Mouse (Mus musculus) splenic B cell, adult 2 months (primary cell): ENCODE results near the gene Ccn2.
"Not testable (repeated sequence)": the region's sequence is repeated elsewhere in the genome, so short reads cannot be mapped to it uniquely, and the experiment has no call there.

ENCODE experiments used
- DNase-seq: peaks from one replicate; pipeline ENCODE4 v3.0.0-alpha.2; 2011; ENCODE audit warnings: low read depth, low spot score
- H3K27me3 ChIP-seq: 2 replicates; pipeline ENCODE4 v1.6.1; 2012; ENCODE audit warnings: mild to moderate bottlenecking, low read length, moderate library complexity, mixed read lengths; ENCODE audit not compliant: control insufficient read depth, poor library complexity, insufficient read depth, severe bottlenecking
- H3K36me3 ChIP-seq: 2 replicates; pipeline ENCODE4 v1.6.1; 2012; ENCODE audit warnings: mild to moderate bottlenecking, low read length, moderate library complexity, mixed read lengths; ENCODE audit not compliant: control insufficient read depth, poor library complexity, insufficient read depth, severe bottlenecking

Gene Ccn2

DNA sequence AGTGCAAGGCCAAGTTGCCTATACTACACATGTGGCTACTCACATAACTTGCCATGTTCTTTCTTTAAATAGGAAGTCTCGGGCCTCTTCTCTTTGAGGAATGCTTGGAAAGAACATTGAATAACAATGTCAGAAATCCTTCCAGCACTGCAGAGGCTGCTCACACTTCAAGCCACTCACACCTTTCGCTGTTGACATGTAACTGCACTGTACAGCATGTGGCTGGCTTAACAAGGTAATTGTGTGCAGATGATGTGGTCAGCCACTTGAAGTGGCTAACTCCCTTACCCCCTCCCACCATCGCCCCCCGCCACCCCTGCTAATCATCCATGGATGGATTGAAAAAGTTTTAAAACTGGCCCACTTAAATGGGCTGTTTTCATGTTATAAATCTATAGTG, 1.7 kb upstream of the Ccn2 start:
- DNase-seq = no peak
- Histone ChIP-seq H3K27me3 (no peaks in the 10 kb centered on the region), H3K36me3 (no peaks in the 10 kb centered on the region)

DNA sequence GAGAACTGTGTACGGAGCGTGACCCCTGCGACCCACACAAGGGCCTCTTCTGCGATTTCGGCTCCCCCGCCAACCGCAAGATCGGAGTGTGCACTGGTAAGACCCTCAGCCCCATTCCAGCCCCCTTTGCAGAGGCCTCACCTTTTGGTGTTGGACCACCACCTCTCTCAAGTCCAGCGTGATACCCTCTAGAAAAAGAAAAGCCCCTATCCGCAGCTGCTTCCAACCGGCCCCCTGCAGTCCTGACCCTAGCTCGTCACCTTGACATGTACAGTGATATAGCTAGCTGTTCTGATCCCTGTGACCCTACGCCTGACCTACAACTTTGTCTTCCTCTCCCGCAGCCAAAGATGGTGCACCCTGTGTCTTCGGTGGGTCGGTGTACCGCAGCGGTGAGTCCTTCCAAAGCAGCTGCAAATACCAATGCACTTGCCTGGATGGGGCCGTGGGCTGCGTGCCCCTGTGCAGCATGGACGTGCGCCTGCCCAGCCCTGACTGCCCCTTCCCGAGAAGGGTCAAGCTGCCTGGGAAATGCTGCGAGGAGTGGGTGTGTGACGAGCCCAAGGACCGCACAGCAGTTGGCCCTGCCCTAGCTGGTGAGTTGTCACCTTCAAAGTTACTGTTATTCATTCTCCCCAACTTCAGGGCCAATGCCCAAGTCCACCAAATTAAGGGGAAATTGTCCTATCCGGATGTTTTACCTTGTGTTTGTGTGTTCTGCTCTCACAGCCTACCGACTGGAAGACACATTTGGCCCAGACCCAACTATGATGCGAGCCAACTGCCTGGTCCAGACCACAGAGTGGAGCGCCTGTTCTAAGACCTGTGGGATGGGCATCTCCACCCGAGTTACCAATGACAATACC, 994 bp downstream of the Ccn2 start:
- no peak for DNase-seq
- no peaks in the 10 kb centered on the region for H3K27me3 ChIP-seq
- no peaks in the 10 kb centered on the region for H3K36me3 ChIP-seq

DNA sequence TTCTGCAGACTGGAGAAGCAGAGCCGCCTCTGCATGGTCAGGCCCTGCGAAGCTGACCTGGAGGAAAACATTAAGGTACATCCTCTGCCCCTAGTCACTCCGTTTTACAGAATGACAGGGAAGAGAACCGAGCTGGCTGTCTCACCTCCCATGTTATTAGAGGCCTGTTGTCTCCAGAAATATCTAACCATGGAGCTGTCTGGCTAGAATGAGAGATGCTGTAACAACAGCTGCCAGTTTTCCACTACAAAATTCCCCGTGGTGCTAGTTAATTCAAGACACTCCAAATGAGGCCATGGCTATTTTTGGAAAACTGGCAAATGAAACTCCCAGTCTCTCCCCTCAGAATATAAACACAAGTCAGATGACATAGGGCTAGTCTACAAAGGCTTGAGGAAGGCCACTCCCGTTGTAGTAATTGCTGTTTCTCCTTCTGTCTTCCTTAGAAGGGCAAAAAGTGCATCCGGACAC, 1.7 kb downstream of the Ccn2 start:
- DNase-seq = no peak
- Histone ChIP-seq H3K27me3 (no peaks in the 10 kb centered on the region), H3K36me3 (no peaks in the 10 kb centered on the region)

DNA sequence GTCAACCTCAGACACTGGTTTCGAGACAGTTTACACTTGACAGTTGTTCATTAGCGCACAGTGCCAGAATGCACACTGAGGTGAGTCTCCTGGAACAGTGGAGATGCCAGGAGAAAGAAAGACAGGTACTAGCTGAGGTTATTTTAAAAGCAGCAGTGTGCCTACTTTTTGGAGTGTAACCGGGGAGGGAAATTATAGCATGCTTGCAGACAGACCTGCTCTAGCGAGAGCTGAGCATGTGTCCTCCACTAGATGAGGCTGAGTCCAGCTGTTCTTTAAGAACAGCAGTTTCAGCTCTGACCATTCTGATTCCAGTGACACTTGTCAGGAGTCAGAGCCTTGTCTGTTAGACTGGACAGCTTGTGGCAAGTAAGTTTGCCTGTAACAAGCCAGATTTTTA, 2.5 kb downstream of the Ccn2 start:
- Histone ChIP-seq H3K27me3 (no peaks in the 10 kb centered on the region), H3K36me3 (no peaks in the 10 kb centered on the region)
- no peak for DNase-seq

DNA sequence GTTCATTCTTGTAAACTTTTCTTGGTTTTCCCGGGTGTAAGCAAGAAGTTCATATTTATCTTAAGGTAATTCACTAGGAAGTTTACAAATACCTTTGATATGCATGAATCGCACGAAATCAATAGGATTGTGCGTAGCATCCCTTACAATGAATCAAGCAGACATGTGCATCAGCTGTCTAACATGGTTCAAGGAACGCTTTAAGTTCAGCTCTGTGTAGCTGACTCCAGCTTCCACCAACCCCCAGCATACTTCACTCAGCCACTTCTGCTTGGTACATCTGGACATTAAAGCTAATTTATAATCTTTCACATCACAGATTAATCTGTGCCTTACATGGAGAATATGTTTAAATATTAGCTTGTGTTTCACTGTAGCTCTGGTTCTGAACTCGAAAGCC, 3.5 kb downstream of the Ccn2 start:
- DNase-seq = no peak
- no peaks in the 10 kb centered on the region for H3K27me3 ChIP-seq
- no peaks in the 10 kb centered on the region for H3K36me3 ChIP-seq

DNA sequence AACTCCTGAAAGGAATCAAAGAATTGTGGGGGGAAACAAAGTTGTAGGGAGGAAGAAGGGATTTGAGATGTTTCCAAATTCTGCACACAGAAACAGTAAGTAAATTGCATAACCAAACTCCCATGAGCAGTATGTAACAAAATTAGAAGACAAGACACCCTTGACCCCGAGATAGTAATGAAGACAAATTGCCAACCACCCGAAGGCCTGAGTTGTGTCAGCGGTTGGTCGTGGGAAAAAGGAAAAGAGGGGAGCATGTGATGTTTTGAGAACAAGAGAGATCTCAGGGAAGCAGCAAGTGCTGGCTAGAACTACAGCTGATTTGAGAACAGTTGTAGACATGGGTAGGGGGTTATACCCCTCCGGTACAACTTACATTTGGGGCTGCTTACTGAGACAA, 4.6 kb downstream of the Ccn2 start:
- Histone ChIP-seq H3K27me3 (no peaks in the 10 kb centered on the region), H3K36me3 (no peaks in the 10 kb centered on the region)
- no peak for DNase-seq

DNA sequence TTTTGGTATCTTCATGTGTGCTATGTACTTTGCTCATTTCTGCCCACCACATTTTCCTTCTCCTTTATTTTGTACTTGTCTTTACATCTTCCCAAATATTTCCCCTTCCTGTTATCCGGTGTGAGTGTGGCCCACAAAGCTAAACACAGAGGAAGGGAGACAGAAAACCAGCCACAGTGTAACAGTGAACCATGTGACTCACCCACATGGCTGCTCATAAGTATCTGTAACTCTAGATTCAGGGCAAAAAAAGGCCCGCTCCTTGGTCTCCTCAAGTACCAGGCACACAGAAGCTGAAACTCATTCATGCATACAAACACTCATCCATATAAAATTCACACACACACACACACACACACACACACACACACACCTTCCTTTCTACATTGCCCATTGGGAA, 7.8 kb downstream of the Ccn2 start:
- H3K27me3 ChIP-seq = no peaks in the 10 kb centered on the region
- no peaks in the 10 kb centered on the region for H3K36me3 ChIP-seq
- DNase-seq = no peak

DNA sequence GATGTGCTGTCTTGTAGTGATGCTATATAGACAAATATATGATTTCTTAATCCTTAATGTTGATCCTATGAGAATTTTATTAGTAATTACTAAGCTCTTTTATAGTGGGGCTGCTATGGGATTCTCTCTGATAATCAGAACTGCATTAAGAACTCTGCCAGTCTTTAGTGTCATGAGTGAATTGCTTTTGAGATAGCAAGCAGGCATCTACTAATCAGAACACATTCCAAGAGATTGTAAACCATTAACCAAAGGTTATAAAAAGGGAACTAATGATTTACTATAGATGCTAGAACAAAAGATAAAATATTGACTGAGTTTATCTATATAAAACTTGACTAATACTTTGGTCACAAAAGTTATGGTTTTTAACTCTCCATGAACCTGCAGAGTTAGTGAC, 8.5 kb downstream of the Ccn2 start:
- no peaks in the 10 kb centered on the region for H3K27me3 ChIP-seq
- no peaks in the 10 kb centered on the region for H3K36me3 ChIP-seq
- DNase-seq = no peak

DNA sequence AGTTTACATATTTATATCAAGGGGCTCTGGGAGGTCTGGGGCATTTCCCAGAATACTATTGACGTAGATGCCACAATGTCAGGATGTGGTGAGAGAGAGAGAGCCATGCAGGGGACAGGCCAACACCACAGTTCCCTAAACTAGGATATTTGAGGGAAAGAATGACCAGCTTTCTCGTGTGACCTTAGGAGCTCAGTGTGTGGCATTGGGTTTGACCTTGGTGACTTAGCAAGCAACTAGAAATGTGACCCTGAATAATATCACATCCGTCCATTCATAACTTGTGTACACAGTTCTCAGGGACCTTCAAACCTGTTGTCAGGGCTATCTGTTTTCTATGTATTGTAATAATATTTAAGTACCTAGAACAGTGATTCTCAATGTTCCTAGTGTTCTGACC, 13.9 kb downstream of the Ccn2 start:
- Histone ChIP-seq H3K36me3 (no peaks in the 10 kb centered on the region), H3K27me3 (no peaks in the 10 kb centered on the region)
- no peak for DNase-seq

DNA sequence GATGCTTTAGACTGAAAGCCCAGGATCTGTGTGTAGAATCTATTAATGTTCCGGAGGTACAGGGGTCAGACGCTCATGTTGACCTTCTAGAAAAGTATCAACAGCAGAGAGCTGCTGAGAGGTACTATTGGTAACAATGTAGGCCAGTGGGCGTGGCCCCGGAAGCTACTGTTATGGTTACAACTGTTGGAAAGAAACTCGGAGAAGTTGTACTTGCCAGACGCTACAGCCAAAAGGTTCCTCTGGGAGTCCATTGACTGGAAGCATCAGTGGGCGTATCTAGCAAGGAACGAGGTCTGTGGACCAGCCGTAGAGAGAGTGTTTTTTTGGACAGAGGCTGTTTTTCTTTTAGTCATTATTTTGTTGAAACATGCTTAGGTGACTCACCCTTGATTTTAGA, 14.5 kb downstream of the Ccn2 start:
- no peak for DNase-seq
- H3K36me3 ChIP-seq = no peaks in the 10 kb centered on the region
- no peaks in the 10 kb centered on the region for H3K27me3 ChIP-seq

DNA sequence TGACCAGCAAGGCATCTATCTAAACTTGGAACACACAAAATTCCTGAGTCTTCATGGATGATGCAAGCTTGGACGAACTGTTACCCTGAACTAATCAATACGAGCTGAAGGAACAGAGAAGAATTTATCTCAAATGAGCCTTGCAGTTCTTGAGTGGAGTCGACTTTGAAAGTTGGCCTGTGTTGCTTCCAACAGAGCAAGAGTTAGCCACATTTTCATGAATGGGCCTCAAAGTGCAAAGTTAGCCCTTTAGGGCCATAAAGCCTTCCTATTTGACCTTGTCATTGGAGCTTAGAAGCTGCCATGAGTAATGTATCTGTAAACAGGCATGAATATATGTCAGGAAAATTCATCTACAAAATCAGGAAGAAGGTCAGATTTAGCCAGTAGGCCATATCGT, 19.5 kb downstream of the Ccn2 start:
- H3K27me3 ChIP-seq = no peaks in the 10 kb centered on the region
- no peaks in the 10 kb centered on the region for H3K36me3 ChIP-seq
- no peak for DNase-seq

DNA sequence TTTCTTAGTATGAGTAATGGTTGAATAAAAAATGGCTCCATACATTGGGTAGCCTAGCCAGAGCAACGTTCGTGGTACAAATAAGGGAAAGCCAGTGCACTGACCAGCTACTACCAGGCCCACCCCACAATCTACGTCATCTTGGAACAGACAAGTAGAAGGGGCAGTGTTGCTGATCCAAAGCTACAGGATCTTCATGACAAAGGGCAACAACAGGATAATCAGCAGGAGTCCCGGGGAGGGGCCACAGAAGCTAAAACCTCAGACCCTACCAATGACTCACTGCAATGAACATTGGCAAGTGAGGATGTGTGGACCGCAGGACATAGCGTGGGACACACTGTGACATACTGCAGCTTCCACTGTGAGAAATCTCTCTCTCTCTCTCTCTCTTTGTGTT, 20.6 kb downstream of the Ccn2 start:
- DNase-seq = no peak
- H3K36me3 ChIP-seq = no peaks in the 10 kb centered on the region
- no peaks in the 10 kb centered on the region for H3K27me3 ChIP-seq

DNA sequence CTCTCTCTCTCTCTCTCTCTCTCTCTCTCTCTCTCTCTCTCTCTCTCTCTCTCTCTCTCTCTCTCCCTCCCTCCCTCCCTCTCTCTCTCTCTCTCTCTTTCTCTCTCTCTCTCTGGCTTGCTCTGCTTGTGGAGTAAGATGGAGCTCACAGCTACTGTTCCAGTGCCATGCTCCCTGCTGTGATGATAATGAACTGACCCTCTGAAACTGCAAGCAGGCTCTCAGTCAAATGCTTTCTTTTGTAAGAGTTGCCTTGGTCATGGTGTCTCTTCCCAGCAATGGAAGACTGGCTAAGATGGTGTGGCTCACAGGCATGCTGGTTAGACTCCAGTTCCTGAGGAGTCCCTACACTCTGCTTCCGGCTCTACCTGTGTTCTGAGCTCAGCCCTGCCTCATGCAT, 21.3 kb downstream of the Ccn2 start:
- not testable (repeated sequence) for H3K27me3 ChIP-seq, H3K36me3 ChIP-seq, DNase-seq

DNA sequence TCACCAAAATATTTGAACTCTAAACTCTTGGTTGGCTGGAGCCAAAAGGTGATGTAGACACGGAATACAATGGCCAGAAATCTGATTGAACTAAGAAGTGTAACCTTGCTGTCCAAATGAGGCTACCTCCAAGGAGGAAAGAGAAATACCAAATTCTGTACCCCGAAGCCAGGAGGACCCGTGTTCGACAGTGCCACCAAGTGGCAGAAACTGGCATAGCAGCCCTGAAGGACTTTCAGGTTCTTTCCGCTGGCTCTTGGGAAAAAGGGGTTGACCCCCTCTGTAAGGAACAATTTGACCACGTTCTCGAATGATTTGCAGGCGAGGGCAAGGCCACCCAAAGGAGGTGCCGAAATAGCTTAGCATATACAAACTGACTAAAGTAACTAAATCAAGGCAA, 26.3 kb downstream of the Ccn2 start:
- Histone ChIP-seq H3K36me3 (no peaks in the 10 kb centered on the region), H3K27me3 (no peaks in the 10 kb centered on the region)
- DNase-seq = peak; percentile 74

DNA sequence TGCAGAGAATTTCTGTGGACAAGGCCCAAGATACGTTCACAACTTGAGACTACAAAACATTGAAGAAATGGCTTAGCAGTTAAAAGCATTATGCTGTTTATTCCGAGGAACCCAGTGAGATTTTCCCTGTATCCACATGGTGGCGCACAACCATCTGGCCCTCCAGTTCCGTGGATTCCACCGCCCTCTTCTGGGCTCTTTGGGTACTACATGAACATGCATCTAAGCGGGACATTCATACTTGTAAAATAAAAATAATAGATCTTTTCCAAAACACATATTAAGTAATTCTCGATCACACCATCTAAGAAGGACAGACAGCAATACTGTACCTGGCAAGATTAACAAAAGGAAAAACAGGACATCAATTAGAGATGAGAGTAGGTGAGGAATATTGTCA, 27.3 kb downstream of the Ccn2 start:
- DNase-seq = peak; percentile 90
- H3K36me3 ChIP-seq = no peaks in the 10 kb centered on the region

More for the DNA sequence above, 27.3 kb downstream of the Ccn2 start:
- no peaks in the 10 kb centered on the region for H3K27me3 ChIP-seq
